Mouse (Mus musculus): ENCODE measurements around the gene Wwc1. TPM values are rescaled to one million over a fixed set of nuclear protein-coding genes. Genes with fewer than 3 reads are reported as not detected.
"Not testable (repeated sequence)": the region's sequence is repeated elsewhere in the genome, so short reads cannot be mapped to it uniquely, and the experiment has no call there.

Wwc1 gene
- total RNA-seq, 2 experiments from 2014 or later: 84.6 to 89.9 TPM

GRCm38 (mm10) chr11:35878559-35878897 lies 101.8 kb downstream of the Wwc1 start:
- DNase-seq: no peak

DNA sequence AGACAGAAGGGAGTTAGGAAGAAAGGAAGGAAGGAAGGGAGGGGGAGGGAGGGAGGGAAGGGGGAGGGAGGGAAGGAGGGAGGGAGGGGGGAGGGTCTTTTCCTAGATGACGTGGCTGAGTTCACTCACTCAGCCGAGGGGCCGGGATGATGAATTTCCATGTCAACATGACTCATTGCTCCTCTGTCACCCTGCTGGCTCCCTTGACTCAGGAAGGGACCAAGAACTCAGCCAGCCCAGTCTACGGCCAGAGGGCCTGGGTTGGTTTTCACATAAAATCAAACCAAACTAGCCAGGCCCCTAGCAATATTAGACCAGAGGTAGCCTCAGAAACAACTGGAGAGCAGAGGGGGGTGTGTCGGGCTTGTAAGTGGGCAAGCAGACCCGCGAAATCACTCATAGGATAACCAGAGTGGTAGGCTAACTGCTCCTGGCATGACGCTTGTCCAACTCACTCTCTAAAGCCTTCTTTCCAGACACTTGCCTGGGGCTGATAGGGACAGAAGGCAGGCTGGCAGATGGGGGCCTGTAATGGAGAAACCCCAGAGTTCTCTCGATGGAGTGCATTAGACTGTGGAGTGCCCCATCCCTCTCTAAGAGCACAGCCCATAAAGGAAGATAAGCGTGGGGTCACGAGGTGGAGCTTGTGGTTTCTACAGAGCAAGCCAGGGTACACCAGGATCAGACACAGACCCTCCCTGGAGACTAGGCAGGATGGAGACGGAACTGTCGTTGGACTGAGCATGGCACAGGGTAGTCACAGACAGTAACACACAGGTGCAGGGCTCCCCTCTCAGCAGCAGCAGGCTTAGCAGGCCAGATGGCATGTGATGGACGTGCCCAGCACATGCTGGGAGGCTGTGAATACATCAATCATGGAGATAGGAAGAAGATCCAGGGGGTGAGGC lies 102.4 kb downstream of the Wwc1 start:
- DNase-seq: peak; percentile 16 to 34

DNA sequence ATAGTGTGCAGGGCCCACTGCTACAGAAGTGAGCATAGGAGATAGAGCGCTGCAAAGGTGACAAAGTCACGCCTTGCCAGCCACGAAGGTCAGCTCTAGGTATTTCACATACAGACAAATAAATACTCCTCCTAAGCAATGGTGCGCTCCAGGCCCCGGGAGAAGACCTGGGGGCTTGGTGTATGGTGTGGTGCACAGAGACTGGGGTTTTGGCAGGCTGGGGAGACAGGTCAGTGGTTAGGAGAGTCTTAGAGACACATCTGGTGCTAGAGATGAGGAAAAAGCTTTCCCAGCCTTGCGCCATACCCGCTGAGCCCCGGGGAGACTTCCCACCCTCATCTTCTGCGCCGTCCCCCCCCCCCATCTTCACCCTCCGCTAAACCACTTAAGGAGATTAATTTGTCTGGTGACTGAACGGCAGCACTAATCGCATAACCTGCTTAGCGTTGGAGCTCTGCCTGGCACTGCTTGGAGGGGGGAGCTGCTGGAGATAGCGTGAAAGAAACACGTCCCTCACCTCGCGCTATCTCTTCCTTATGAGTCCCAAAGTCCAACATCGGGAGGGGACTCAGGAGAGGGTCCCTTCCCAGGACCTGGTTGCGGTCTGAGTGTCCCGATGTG lies 106.6 kb downstream of the Wwc1 start:
- DNase-seq: no peak

DNA sequence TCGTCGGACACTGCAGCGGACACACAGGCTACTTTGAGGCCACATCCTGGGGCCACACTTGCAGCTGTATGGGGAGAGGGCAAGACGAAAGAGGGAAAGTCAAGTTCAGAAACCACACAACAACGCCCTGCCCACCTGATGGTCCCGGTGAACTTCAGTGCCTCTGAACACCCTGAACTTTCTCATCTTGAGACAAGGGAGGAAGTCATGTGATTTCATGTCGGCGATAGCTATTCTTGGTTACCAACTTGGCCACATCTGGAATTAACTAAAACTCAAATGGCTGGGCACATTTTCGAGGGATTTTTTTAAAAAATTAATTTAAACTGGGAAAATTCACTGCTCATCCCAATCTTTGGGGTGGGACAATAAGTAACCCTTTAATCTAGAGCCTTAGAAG lies 109.4 kb downstream of the Wwc1 start:
- no peak for DNase-seq

GRCm38 (mm10) chr11:35866140-35866539 lies 114.2 kb downstream of the Wwc1 start:
- no peak for DNase-seq

DNA sequence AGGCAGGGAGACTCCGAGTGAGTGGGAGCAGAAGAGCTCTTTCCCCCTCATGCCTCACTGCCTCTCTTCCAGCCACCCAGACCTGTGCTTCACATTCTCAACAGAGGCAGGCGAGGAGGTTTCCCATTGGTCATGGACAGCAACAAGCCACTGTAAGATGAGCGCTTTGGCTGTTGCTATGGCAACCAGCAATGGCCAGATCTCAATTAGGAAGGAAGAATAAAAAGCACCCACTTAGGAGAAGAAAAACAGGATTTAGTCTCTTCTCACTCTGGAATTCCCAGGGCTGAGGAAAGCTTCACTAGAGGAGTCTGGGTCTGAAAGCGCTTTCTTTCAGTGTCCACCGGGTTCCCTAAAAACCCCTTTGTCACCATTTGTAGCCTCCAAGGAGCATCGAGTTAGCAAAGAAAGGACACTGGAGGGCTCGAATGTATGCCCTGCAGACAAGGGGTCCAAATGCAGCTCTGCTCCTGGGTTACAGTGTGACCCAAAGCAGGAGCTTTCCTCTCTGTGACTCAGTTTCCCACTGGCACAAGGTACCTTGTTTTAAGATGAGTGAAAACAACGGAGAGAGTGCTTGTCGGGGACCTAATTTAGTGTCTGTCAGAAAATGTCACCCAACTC lies 115.2 kb downstream of the Wwc1 start:
- no peak for DNase-seq

DNA sequence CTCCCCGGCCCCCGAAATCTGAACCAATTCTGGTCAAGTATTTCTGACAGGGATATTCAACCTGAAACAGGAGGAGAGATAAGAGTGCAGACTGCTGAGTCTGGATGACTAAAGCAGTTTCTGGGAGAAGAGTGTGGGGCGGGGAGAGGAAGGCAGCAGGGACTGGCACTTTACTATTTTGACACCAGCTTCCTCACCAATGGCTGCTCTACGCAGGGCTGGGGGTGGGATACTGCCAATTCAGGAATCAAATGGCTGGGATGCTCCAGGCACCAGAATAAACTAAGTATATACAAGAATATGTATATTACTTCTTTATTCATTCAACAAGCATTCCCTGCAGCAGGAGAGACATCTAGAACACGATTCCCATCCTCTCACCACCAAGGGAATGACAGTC lies 116.7 kb downstream of the Wwc1 start:
- DNase-seq: no peak

GRCm38 (mm10) chr11:35857395-35858067 lies 122.8 kb downstream of the Wwc1 start:
- DNase-seq: no peak

DNA sequence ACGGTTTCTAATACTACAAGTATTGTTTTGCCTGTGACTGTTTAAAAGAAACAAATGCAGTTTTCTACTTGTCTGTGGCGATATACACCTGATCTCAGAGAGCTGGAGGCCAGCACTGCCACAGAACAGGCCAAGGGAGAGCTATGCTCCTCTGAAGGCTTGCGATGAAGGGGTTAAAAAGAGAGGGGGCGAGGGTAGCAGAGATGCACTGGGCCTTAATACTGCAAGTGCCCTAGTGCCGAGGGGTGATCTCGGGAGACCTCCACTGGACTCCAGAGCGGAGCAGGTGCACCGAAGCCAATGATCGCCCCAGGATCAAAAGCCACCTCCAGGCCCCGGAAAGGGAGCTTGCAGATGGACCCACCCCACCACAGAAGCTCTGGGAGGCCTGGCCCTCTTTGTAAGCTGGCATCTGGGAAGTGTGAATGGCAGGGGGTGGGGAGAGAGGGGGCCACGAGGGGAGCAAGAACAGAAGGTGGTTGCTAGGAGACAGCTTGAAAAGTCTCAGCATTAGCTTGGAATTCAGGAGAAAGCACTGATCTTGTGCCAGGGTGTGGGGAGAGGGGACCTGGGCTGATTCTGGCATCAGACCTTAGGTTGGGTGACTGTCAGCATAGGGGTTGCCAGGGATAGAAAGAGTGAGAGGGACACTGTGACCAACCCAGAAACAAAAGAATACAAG lies 123.8 kb downstream of the Wwc1 start:
- no peak for DNase-seq

GRCm38 (mm10) chr11:35855567-35855966 lies 124.8 kb downstream of the Wwc1 start:
- no peak for DNase-seq

DNA sequence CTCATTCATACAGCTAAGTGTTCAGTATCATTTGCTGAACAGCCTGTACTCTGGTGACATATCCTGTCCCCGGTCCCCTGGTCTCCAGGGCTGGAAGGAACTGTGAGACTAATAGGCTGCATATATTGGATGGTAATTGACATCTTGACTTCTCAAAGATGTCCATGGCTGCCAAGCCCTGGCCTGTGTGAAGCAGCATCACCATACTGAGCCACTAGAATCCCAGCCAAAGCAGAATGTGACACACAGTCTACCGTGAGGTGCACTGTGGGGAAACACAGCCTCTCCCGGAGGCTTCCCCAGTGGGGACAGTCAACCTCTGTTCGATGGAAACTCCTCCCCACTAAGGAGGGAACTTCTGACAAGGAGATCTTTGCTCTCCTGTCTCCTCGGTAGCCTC lies 125.4 kb downstream of the Wwc1 start:
- no peak for DNase-seq

DNA sequence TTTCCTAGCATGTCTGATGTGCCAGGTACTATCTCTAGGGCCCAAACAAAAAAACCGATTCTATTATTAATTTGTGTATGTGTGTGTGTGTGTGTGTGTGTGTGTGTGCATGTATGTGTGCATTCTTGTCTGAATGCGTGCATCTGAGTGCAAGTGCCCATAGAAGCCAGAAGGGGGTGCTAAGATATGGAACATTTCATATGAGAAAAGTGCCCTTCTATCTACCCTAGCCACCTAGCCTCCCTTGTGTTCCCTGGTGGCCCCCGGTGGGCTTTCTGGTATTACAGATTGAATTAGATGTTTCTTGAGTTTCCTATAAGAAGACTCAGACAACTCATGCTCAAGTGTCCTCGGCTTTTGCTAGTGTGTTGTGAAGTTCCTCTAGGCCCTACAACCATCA lies 126.7 kb downstream of the Wwc1 start:
- no peak for DNase-seq

GRCm38 (mm10) chr11:35852731-35853130 lies 127.6 kb downstream of the Wwc1 start:
- DNase-seq: peak; percentile 54 to 62

DNA sequence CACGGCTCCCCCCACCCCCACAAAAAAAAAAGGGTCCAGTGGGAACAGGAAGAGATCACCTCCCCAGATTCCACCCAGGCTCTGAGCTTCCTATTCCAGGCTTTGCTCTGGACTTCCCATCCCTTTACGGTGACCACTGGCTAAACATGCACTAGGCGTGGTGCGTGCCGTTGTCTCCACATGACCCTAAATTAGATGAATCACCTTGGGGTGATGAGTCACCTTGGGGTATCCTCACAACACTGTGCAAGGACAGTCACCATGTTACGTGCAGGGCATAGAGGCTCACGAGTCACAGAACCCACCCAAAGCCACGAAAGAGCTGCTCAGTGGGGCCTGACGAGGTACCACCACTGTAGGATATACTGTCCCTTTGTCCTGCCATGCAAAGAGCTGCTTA lies 136.0 kb downstream of the Wwc1 start:
- peak in 1 of 2 experiments; percentile 38 for DNase-seq

DNA sequence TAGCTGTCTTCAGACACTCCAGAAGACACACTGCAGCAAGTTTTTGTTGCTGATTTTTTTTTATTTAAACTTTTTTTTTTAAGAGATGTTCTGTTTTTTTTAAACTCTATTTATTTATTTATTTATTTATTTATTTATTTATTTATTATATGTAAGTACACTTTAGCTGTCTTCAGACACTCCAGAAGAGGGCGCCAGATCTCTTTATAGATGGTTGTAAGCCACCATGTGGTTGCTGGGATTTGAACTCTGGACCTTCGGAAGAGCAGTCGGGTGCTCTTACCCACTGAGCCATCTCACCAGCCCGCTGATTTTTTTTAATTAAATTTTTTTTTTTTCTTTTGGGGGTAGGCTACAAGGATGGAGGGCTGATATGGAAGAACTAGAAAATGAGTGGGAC lies 137.8 kb downstream of the Wwc1 start:
- not testable (repeated sequence) for DNase-seq

DNA sequence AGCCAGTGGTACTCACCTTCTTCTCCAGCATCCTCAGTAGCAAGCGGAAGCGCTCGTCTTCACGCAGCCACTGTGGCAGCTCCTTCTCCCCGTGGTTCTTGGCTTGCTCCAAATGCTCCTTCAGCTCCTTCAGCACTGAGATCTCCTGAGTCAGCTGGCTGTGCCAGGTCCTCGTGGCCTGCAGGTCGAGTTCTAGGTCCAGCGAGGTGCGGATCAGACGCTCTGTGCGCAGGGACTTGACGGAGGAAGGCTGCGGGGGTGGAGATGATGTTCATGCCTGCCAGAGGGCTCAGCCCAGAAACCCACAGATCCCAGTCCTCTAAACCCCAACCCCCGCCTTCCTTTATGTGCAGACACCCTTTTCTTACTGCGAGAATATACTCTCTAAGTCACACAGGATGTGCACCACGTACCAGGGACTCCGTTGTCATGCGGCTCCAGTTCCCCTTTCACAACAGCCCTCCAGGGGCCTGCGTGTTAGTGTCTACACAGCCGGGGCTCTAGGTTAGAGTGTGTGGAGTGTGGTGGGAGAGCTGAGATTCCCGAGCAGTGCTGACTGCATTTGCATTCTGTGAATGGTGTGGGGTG lies 138.5 kb downstream of the Wwc1 start:
- no peak for DNase-seq

DNA sequence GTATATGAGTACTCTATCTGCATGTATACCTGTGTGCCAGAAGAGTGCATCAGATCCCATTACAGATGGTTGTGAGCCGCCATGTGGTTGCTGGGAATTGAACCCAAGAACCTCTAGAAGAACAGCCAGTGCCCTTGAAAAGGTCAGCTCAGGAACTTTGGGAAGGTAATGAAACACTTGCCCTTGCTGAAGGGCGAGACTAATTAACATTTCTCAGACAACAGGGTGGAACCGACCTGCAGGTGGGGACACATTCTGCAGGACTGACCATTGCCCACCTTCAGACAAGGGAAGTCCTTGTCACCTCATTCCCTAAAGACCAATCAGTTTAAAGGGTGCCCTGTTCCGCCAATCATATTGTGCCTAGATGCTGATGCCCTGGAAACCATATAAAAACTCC lies 139.5 kb downstream of the Wwc1 start:
- not testable (repeated sequence) for DNase-seq

DNA sequence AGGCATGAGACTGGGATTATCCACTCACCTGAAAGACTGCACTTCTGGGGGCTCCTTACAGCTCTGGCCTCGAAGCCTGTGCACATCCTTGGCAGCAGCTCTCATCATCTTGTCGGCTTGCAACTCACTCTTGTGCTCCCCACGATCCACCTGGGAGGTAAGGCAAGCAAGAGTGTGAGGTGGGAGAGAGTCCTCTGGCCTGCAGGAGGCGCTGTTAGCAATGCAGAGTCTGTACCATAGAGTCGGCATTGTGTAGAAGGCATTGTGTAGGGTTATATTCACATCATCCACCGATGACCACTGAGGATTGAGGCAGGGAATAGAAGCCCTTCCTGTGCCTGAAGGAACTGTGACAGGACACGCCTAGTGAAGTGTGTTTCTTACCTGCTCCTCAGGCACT lies 140.0 kb downstream of the Wwc1 start:
- DNase-seq: no peak

DNA sequence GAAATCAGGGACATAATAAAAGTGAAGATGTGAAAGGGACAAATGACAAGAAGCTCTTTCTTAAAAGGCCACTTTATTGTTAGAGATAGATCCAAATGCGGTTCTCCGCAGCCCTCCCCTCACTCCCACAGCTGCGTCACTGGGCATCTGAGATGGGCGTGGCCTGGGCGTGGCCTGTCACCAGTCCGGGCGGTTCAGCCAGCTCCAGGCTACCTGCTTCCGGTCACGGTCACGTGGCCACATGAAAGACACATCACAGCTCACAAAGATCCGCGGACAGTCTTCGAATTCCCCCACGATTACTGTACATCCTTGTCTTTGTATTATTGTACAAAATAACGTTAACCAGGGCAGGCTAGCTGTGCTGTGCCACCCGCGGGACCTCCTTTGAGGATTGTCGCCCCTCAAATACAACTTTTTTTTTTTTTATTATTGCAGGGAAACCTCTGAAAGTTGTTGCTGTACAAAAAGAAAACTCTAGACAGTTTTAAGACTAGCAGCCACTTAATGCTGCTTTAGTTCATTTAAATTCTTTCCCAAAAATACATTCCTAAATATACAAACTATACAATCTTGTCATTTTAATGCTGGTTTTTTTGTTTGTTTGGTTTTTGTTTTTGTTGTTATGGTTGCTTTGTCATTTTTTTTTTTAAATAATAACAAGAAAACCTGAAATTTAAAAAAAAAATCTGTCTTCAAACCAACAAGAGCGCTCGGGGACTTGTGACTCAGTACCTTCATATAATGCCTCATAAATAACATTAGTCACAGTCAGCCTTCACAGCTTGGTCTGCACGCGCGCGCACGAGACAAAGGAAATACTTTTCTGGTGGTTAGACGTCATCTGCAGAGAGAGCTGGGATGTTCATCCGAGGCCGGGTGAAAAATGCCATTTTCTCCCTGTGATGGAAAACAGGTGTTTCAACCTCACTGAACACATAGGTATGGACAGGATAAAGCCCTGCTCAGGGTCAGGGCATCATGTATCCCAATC lies 141.7 kb downstream of the Wwc1 start:
- DNase-seq: peak; percentile 96

Measured in adrenal gland, postnatal 36 days (tissue).